Mouse (Mus musculus) heart, adult 2 months (tissue): ENCODE results near the gene Alpl.

Experiments
- CTCF ChIP-seq: fragments of 200-600 bp; IDR thresholded peaks from 2 replicates; pipeline ENCODE4 v1.8.1; 2022; ENCODE audit warnings: antibody characterized with exemption, mild to moderate bottlenecking, moderate library complexity
- EP300 ChIP-seq: fragments of 200-500 bp; IDR thresholded peaks from 2 replicates; pipeline ENCODE4 v1.6.1; 2011; ENCODE audit warnings: low read depth, low read length, control low read depth; ENCODE audit not compliant: insufficient read depth
- POLR2A ChIP-seq: fragments of 200-500 bp; IDR thresholded peaks from 2 replicates; pipeline ENCODE4 v1.6.1; 2011; ENCODE audit warnings: mild to moderate bottlenecking, low read depth, low read length, control low read depth; ENCODE audit not compliant: insufficient read depth

- TF ChIP-seq CTCF (no peak), POLR2A (no peak), EP300 (no peak)
Observed at GRCm38 (mm10) chr4:137732962-137733361, 63.2 kb downstream of the Alpl start.
